Mouse (Mus musculus) hindbrain, postnatal 0 days (tissue): ENCODE measurements around the gene Tex9. TPM values are rescaled to one million over a fixed set of nuclear protein-coding genes. Genes with fewer than 3 reads are reported as not detected.
"Not testable (repeated sequence)": the region's sequence is repeated elsewhere in the genome, so short reads cannot be mapped to it uniquely, and the experiment has no call there.

ENCODE experiments used
- ATAC-seq: fragments of 200-750 bp; cut with Nextera tagmentation; 2 replicates; pipeline ENCODE4 v1.8.0; 2017; ENCODE audit warnings: mild to moderate bottlenecking, moderate TSS enrichment, moderate library complexity
- DNase-seq: peaks from one replicate; pipeline ENCODE4 v3.0.0-alpha.2; 2015; ENCODE audit warnings: low spot score
- H3K27ac ChIP-seq: fragments of 300-500 bp; sonication (generic); 2 replicates; pipeline ENCODE4 v1.5.1; 2014; ENCODE audit warnings: mild to moderate bottlenecking
- H3K27me3 ChIP-seq: fragments of 300-500 bp; sonication (generic); 2 replicates; pipeline ENCODE4 v1.6.1; 2014; ENCODE audit warnings: low read length, mixed read lengths; ENCODE audit not compliant: insufficient read depth
- H3K36me3 ChIP-seq: fragments of 300-500 bp; sonication (generic); 2 replicates; pipeline ENCODE4 v1.6.1; 2014; ENCODE audit warnings: low read length, mixed read lengths; ENCODE audit not compliant: insufficient read depth
- H3K4me1 ChIP-seq: fragments of 300-500 bp; sonication (generic); 2 replicates; pipeline ENCODE4 v1.6.1; 2014; ENCODE audit warnings: antibody characterized with exemption, low read length, mixed read lengths; ENCODE audit not compliant: insufficient read depth
- H3K4me2 ChIP-seq: fragments of 300-500 bp; sonication (generic); 2 replicates; pipeline ENCODE4 v1.6.1; 2014; ENCODE audit warnings: low read depth, mild to moderate bottlenecking, low read length, moderate library complexity, mixed read lengths
- H3K4me3 ChIP-seq: fragments of 300-500 bp; sonication (generic); 2 replicates; pipeline ENCODE4 v1.5.1; 2014; ENCODE audit warnings: low read length
- H3K9ac ChIP-seq: fragments of 300-500 bp; sonication (generic); replicated peaks from 2 replicates; pipeline ENCODE4 v1.6.1; 2014; ENCODE audit warnings: mild to moderate bottlenecking, low read length, moderate library complexity, mixed read lengths
- H3K9me3 ChIP-seq: fragments of 300-500 bp; sonication (generic); 2 replicates; pipeline ENCODE4 v1.6.1; 2016; ENCODE audit warnings: low read length, mixed read lengths
- CTCF ChIP-seq: IDR thresholded peaks from 2 replicates; pipeline ENCODE4 v1.5.1; 2016; ENCODE audit warnings: antibody characterized with exemption, control low read depth, low read depth
- WGBS: fragments of 180-500 bp; shearing (Covaris S2); extraction: QIAGEN DNeasy Blood & Tissue Kit; methylation state at CpG from one replicate; pipeline ENCODE4 v1.1.7; 2014; 5-methylcytosine and 5-hydroxymethylcytosine counted together
- polyA plus RNA-seq: library from polyadenylated mRNA; unstranded; fragments of >200 nt; fragmentation: Nextera tagmentation; extraction: Ambion mirVana; gene quantifications from 2 replicates; pipeline ENCODE4 v1.2.1, GENCODE M21; 2015
- total RNA-seq: library from RNA; depleted of rRNA; stranded (reverse); fragments of >200 nt; gene quantifications from 2 replicates; pipeline ENCODE4 v1.2.3, GENCODE M21; 2014

The Tex9 gene
- total and polyA plus RNA-seq, 2 experiments from 2014 or later, result 16.8 to 41.9 TPM

- peaks cover 6% of the 10 kb centered on the region; the same call in 1 of the 2 replicates for H3K36me3 ChIP-seq
- H3K27ac ChIP-seq, result no peak overlapping the region
- no peaks in the 10 kb centered on the region for H3K27me3 ChIP-seq
- no peak for ATAC-seq
- no peaks in the 10 kb centered on the region for H3K4me1 ChIP-seq
- no peak overlapping the region for H3K4me2 ChIP-seq
- 13% methylated on average over 1 of the region's 1 CpGs for whole genome bisulfite sequencing
- no peaks in the 10 kb centered on the region for H3K9me3 ChIP-seq
- H3K9ac ChIP-seq, result no peak overlapping the region
- peak; percentile 9 for DNase-seq
- peak; percentile 39 for TF ChIP-seq CTCF
- no peak overlapping the region for H3K4me3 ChIP-seq
These were observed 35.6 kb downstream of the Tex9 start for GRCm38 (mm10) chr9:72456374-72456773.

GRCm38 (mm10) chr9:72454281-72454680 is 37.7 kb downstream of the Tex9 start:
- H3K9me3 ChIP-seq, H3K4me2 ChIP-seq, H3K9ac ChIP-seq, H3K27ac ChIP-seq, H3K27me3 ChIP-seq, H3K4me3 ChIP-seq, H3K4me1 ChIP-seq, H3K36me3 ChIP-seq, ATAC-seq, DNase-seq: not testable (repeated sequence)

GRCm38 (mm10) chr9:72451111-72451510 is 40.9 kb downstream of the Tex9 start:
- H3K9ac ChIP-seq, result no peak overlapping the region
- H3K27me3 ChIP-seq, result no peaks in the 10 kb centered on the region
- H3K9me3 ChIP-seq, result no peaks in the 10 kb centered on the region
- WGBS, result 85% methylated on average over 6 of the region's 6 CpGs
- no peak for ATAC-seq
- H3K4me1 ChIP-seq, result no peaks in the 10 kb centered on the region
- no peak overlapping the region for H3K4me2 ChIP-seq
- TF ChIP-seq CTCF, result no peak
- no peak overlapping the region for H3K4me3 ChIP-seq
- no peaks in the 10 kb centered on the region for H3K36me3 ChIP-seq
- no peak overlapping the region for H3K27ac ChIP-seq
- no peak for DNase-seq

- TF ChIP-seq CTCF, result no peak
- ATAC-seq, result no peak
These were observed 41.6 kb downstream of the Tex9 start for GRCm38 (mm10) chr9:72450363-72450762.

GRCm38 (mm10) chr9:72449841-72450240 is 42.2 kb downstream of the Tex9 start:
- 80% methylated on average over 2 of the region's 2 CpGs for WGBS
- no peak overlapping the region for H3K27ac ChIP-seq
- TF ChIP-seq CTCF, result no peak
- DNase-seq (no peak), ATAC-seq (no peak)
- no peak overlapping the region for H3K4me3 ChIP-seq
- H3K9me3 ChIP-seq, result no peaks in the 10 kb centered on the region
- no peaks in the 10 kb centered on the region for H3K36me3 ChIP-seq
- no peaks in the 10 kb centered on the region for H3K4me1 ChIP-seq
- H3K4me2 ChIP-seq, result no peak overlapping the region
- no peaks in the 10 kb centered on the region for H3K27me3 ChIP-seq
- H3K9ac ChIP-seq, result no peak overlapping the region

More at GRCm38 (mm10) chr9:72450363-72450762, 41.6 kb downstream of the Tex9 start:
- H3K9me3 ChIP-seq, result no peaks in the 10 kb centered on the region
- H3K4me1 ChIP-seq, result no peaks in the 10 kb centered on the region
- no peaks in the 10 kb centered on the region for H3K36me3 ChIP-seq
- DNase-seq, result no peak
- H3K27ac ChIP-seq, result no peak overlapping the region
- no peak overlapping the region for H3K9ac ChIP-seq
- H3K4me3 ChIP-seq, result no peak overlapping the region
- H3K27me3 ChIP-seq, result no peaks in the 10 kb centered on the region
- WGBS, result 95% methylated on average over 1 of the region's 1 CpGs
- H3K4me2 ChIP-seq, result no peak overlapping the region

GRCm38 (mm10) chr9:72449367-72449766 is 42.6 kb downstream of the Tex9 start:
- TF ChIP-seq CTCF, result no peak
- H3K9ac ChIP-seq, result no peak overlapping the region
- WGBS, result 85% methylated on average over 7 of the region's 7 CpGs
- no peak for DNase-seq
- H3K9me3 ChIP-seq, result no peaks in the 10 kb centered on the region
- H3K4me3 ChIP-seq, result no peak overlapping the region
- H3K4me2 ChIP-seq, result no peak overlapping the region
- H3K27me3 ChIP-seq, result no peaks in the 10 kb centered on the region
- no peak overlapping the region for H3K27ac ChIP-seq
- ATAC-seq, result no peak
- H3K36me3 ChIP-seq, result no peaks in the 10 kb centered on the region
- H3K4me1 ChIP-seq, result no peaks in the 10 kb centered on the region

GRCm38 (mm10) chr9:72448026-72448425 is 44.0 kb downstream of the Tex9 start:
- no peak overlapping the region for H3K9ac ChIP-seq
- H3K4me1 ChIP-seq, result no peaks in the 10 kb centered on the region
- DNase-seq (peak; percentile 68), ATAC-seq (no peak)
- H3K27me3 ChIP-seq, result no peaks in the 10 kb centered on the region
- H3K27ac ChIP-seq, result no peak overlapping the region
- no peaks in the 10 kb centered on the region for H3K9me3 ChIP-seq
- H3K4me2 ChIP-seq, result no peak overlapping the region
- TF ChIP-seq CTCF, result peak; percentile 78
- WGBS, result 38% methylated on average over 8 of the region's 8 CpGs
- no peaks in the 10 kb centered on the region for H3K36me3 ChIP-seq
- no peak overlapping the region for H3K4me3 ChIP-seq
